Mouse (Mus musculus) heart, embryonic 15.5 days (tissue): ENCODE data around the gene Rap1gap. TPM values are rescaled to one million over a fixed set of nuclear protein-coding genes. Genes with fewer than 3 reads are reported as not detected.

Source experiments
- ATAC-seq: fragments of 200-750 bp; cut with Nextera tagmentation; replicated peaks from 2 replicates; pipeline ENCODE4 v1.8.0; 2017; ENCODE audit warnings: low read depth, moderate TSS enrichment; ENCODE audit not compliant: insufficient number of reproducible peaks, insufficient read depth, low FRiP score
- H3K27ac ChIP-seq: fragments of 300-500 bp; sonication (generic); 2 replicates; pipeline ENCODE4 v1.5.1; 2015; ENCODE audit warnings: mild to moderate bottlenecking, inconsistent platforms
- H3K27me3 ChIP-seq: fragments of 300-500 bp; sonication (generic); 2 replicates; pipeline ENCODE4 v1.6.1; 2015; ENCODE audit warnings: inconsistent platforms
- H3K36me3 ChIP-seq: fragments of 300-500 bp; sonication (generic); 2 replicates; pipeline ENCODE4 v1.6.1; 2015; ENCODE audit warnings: mild to moderate bottlenecking, inconsistent platforms
- H3K4me1 ChIP-seq: fragments of 300-500 bp; sonication (generic); replicated peaks from 2 replicates; pipeline ENCODE4 v1.6.1; 2015; ENCODE audit warnings: inconsistent platforms
- H3K4me2 ChIP-seq: fragments of 300-500 bp; sonication (generic); 2 replicates; pipeline ENCODE4 v1.6.1; 2015; ENCODE audit warnings: inconsistent platforms, mild to moderate bottlenecking, moderate library complexity
- H3K4me3 ChIP-seq: fragments of 300-500 bp; sonication (generic); 2 replicates; pipeline ENCODE4 v1.5.1; 2015; ENCODE audit warnings: mild to moderate bottlenecking, inconsistent platforms
- H3K9ac ChIP-seq: fragments of 300-500 bp; sonication (generic); 2 replicates; pipeline ENCODE4 v1.6.1; 2015; ENCODE audit warnings: mild to moderate bottlenecking, inconsistent platforms
- H3K9me3 ChIP-seq: fragments of 300-500 bp; sonication (generic); replicated peaks from 2 replicates; pipeline ENCODE4 v1.6.1; 2016; ENCODE audit warnings: inconsistent platforms
- WGBS: fragments of 180-500 bp; shearing (Covaris S2); methylation state at CpG from one replicate; pipeline ENCODE4 v1.1.7; 2015; ENCODE audit warnings: mixed read lengths; 5-methylcytosine and 5-hydroxymethylcytosine counted together
- polyA plus RNA-seq: library from polyadenylated mRNA; unstranded; fragments of >200 nt; fragmentation: Nextera tagmentation; extraction: Ambion mirVana; gene quantifications from 2 replicates; pipeline ENCODE4 v1.2.1, GENCODE M21; 2015

The Rap1gap gene
- polyA plus RNA-seq, 1 experiment from 2014 or later = 5.6 TPM

DNA sequence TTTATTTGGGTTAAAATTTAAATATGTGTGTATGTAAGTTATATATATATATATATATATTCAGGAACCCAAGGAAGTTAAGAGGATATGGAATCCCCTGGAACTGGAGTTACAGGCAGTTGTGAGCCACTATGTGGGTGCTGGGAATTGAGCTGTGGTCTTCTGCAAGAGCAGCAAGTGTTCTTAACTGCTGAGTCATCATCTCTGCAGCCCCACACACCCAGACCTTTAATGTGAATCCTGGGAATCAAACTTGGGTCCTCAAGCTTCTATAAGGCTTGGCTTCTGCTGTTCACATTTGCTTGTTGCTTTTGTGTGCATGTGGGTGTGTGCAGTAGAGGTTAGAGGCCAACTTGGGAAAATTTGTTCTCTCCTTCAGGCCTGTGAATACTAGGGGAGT, 18.3 kb upstream of the Rap1gap start:
- no peaks in the 10 kb centered on the region for H3K27me3 ChIP-seq
- H3K27ac ChIP-seq = no peak overlapping the region
- no peaks in the 10 kb centered on the region for H3K4me1 ChIP-seq
- H3K4me2 ChIP-seq = no peak overlapping the region
- ATAC-seq = no peak
- no peak overlapping the region for H3K9ac ChIP-seq
- no peaks in the 10 kb centered on the region for H3K9me3 ChIP-seq
- H3K36me3 ChIP-seq = peaks cover 72% of the 10 kb centered on the region
- no peak overlapping the region for H3K4me3 ChIP-seq

DNA sequence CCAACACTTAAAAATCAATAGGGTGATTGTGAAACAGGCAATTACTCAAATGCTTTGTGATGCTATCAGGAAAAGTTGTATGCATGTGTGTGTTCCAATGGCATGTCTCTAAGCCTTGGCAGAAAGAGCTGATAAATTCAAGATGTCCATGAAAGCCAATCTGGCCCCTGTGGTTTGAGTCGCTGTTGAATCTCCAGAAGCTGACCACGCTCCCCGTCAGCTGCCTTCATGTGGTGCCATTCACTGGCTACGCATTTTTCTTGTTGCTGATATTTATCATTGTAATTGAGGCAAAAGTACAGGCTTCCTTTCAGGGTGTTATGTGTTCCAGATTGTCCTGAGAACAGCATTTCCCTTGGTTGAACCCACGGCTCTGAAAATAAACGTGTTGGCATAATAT, 16.9 kb upstream of the Rap1gap start:
- ATAC-seq = no peak
- WGBS = 82% methylated on average over 6 of the region's 6 CpGs
- H3K27me3 ChIP-seq = no peaks in the 10 kb centered on the region
- H3K4me3 ChIP-seq = no peak overlapping the region
- no peaks in the 10 kb centered on the region for H3K9me3 ChIP-seq
- H3K4me1 ChIP-seq = no peaks in the 10 kb centered on the region
- H3K27ac ChIP-seq = no peak overlapping the region
- H3K4me2 ChIP-seq = no peak overlapping the region
- no peak overlapping the region for H3K9ac ChIP-seq
- peaks cover 77% of the 10 kb centered on the region for H3K36me3 ChIP-seq

DNA sequence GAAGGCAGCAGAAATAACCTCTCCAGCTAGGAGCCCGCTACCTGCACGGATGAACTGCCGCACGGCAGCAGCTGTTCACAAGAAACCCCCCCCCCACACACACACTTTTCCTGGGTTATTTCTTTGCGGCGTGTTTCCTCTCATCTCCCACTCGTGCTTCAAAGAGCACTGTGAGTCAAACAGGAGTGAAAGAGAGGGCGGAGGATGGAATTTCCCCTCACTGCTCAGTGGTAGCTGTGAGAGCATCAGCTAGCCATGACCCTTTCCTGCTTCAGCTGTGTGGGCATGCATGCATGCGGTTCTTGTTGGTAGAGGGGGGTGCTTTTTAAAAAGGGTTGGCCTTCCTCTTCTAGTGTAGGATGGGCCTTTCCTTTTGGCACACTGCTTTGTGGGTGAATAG, 16.3 kb upstream of the Rap1gap start:
- ATAC-seq = no peak
- Histone ChIP-seq H3K4me3 (no peak overlapping the region), H3K4me1 (no peaks in the 10 kb centered on the region), H3K4me2 (no peak overlapping the region), H3K27me3 (no peaks in the 10 kb centered on the region), H3K36me3 (peaks cover 78% of the 10 kb centered on the region), H3K9me3 (no peaks in the 10 kb centered on the region), H3K27ac (no peak overlapping the region), H3K9ac (no peak overlapping the region)
- WGBS = 88% methylated on average over 9 of the region's 9 CpGs

DNA sequence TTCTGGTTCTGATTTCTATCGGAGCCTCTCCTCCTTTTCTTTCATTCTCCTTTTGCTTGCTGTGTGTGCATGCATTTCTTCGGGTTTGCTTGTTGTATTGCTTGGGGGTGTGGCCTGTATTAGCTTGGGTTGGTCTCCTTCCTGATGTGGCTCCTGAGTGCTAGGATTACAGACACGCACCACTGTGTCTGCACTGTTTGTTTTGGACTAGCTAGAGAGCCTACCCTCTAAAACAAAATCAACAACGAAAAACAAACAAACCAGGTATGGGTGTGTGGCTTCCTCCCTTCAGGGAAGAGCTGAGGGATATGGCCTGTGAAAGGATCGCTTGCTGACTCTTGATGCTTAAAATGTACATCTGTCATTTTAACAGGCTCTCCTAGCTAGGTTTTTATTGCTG, 13.6 kb upstream of the Rap1gap start:
- no peak overlapping the region for H3K4me3 ChIP-seq
- H3K27me3 ChIP-seq = no peaks in the 10 kb centered on the region
- no peak overlapping the region for H3K27ac ChIP-seq
- WGBS = 80% methylated on average over 5 of the region's 5 CpGs
- no peak overlapping the region for H3K9ac ChIP-seq
- no peak overlapping the region for H3K4me2 ChIP-seq
- H3K4me1 ChIP-seq = no peaks in the 10 kb centered on the region
- no peak for ATAC-seq
- no peaks in the 10 kb centered on the region for H3K9me3 ChIP-seq
- peaks cover 79% of the 10 kb centered on the region for H3K36me3 ChIP-seq

DNA sequence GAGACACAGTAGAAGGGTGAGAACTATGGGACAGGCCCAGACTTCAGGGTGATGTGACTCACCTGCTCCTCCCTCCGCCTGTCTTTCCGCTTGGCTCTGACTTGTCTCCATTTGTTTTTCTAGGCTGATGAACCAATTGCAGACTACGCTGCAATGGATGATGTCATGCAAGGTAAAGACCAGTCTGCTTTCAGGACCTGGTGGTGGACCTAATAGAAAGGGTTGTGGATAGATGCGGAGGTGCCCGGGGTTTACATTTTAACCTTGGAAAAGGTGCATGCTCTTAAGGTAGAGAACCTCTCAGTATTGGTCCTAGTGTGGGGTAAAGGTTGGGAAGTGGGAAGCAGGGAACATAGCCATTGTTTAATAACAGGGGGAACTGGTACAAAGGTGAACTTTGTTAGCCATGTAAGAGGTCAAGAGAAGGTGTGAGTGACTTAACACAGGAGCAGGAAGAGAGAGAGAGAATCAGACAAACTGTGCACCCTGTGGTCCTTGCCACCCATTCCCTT, 11.6 kb upstream of the Rap1gap start:
- H3K4me2 ChIP-seq = no peak overlapping the region
- WGBS = 87% methylated on average over 5 of the region's 5 CpGs
- no peaks in the 10 kb centered on the region for H3K9me3 ChIP-seq
- ATAC-seq = no peak
- no peaks in the 10 kb centered on the region for H3K4me1 ChIP-seq
- no peaks in the 10 kb centered on the region for H3K27me3 ChIP-seq
- H3K36me3 ChIP-seq = peaks cover 79% of the 10 kb centered on the region
- no peak overlapping the region for H3K27ac ChIP-seq
- H3K9ac ChIP-seq = no peak overlapping the region
- no peak overlapping the region for H3K4me3 ChIP-seq

DNA sequence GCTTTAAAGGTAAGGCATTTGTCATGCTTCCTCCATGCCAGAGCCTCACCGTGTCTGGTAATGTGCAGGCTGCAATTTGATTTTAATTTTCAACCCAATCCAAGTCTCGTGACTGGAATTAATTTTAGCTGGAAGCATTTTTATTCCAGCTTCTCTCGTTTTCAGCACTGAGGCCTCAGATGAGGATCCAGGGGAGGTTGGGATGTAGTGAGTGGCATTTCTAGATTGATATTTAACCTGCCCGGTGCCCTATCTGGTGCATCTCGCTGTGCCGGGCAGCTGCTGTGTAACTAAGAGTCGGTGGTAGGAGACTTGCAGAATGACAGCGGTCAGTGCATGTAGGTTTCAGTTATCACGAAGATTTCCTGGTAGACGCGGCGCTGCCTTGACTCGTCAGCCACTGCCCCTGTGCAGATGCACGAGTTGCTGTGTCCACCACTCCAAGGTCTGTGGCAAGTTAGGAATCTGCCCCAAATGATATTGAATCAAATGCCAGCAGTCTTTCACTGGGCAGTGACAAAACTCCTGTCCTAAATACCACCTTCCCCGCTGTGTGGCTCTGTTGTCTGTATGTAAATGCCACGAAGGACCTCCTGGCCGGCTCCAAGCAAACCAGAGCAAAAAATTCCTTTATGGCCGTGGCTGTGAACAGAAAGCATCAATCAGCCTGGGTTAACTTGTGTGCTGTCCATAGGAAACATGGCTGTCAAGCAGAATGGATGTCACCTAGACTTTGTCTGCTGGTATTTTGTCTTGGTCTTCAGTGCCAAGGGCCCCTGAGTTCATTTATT, 9.1 kb upstream of the Rap1gap start:
- no peaks in the 10 kb centered on the region for H3K27me3 ChIP-seq
- no peak for ATAC-seq
- WGBS = 89% methylated on average over 18 of the region's 18 CpGs
- H3K4me2 ChIP-seq = no peak overlapping the region
- no peaks in the 10 kb centered on the region for H3K9me3 ChIP-seq
- H3K9ac ChIP-seq = no peak overlapping the region
- peaks cover 2% of the 10 kb centered on the region; the same call in 1 of the 2 replicates for H3K4me1 ChIP-seq
- no peak overlapping the region for H3K4me3 ChIP-seq
- no peak overlapping the region for H3K27ac ChIP-seq
- peaks cover 54% of the 10 kb centered on the region for H3K36me3 ChIP-seq

DNA sequence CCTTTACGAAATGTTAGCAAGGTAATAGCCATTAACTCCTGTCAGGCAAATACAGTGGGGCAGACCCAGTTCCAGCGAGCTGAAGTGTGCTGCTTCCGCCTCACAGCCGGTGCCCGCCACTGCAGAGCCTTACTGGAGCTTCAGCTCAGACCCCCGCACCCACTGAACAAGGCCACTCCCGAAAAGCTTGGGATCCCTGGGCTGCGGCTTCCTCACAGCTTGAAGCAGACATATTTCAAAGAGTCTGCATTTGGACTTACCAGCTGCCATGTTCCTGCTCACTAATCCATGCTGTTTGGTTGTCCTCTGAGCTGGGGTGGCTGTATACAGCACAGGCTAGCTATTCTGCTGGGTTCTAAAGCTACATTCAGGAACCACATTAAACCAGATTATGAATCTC, 6.9 kb upstream of the Rap1gap start:
- no peak overlapping the region for H3K9ac ChIP-seq
- H3K4me1 ChIP-seq = peaks cover 9% of the 10 kb centered on the region
- no peak overlapping the region for H3K27ac ChIP-seq
- H3K9me3 ChIP-seq = no peaks in the 10 kb centered on the region
- no peak overlapping the region for H3K4me3 ChIP-seq
- WGBS = 90% methylated on average over 8 of the region's 8 CpGs
- peaks cover 40% of the 10 kb centered on the region for H3K36me3 ChIP-seq
- H3K4me2 ChIP-seq = no peak overlapping the region
- no peak for ATAC-seq
- no peaks in the 10 kb centered on the region for H3K27me3 ChIP-seq

DNA sequence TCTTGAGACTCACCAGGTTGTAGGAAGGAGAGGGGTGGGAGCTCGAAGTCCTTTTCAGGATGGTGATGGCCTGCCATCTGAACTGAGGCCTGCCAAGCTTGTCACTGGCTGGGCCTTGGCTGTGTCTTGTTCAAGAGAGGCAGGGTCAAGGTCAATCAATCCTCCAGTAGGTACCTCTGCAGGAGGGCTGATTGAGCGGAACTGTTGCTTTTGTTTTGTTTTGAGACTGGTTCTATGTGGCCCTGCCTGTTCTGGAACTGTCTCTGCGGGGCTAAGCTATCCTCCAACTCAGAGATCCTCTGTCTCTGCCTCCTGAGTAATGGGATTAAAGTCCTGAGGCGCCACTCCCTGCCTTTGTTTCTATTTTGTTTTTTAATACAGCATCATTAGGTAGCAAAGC, 5.0 kb upstream of the Rap1gap start:
- Histone ChIP-seq H3K4me1 (peaks cover 13% of the 10 kb centered on the region), H3K27ac (no peak overlapping the region), H3K4me3 (no peak overlapping the region), H3K36me3 (peaks cover 27% of the 10 kb centered on the region), H3K9ac (no peak overlapping the region), H3K27me3 (peaks cover 15% of the 10 kb centered on the region), H3K9me3 (no peaks in the 10 kb centered on the region), H3K4me2 (no peak overlapping the region)
- WGBS = 80% methylated on average over 4 of the region's 4 CpGs
- no peak for ATAC-seq

DNA sequence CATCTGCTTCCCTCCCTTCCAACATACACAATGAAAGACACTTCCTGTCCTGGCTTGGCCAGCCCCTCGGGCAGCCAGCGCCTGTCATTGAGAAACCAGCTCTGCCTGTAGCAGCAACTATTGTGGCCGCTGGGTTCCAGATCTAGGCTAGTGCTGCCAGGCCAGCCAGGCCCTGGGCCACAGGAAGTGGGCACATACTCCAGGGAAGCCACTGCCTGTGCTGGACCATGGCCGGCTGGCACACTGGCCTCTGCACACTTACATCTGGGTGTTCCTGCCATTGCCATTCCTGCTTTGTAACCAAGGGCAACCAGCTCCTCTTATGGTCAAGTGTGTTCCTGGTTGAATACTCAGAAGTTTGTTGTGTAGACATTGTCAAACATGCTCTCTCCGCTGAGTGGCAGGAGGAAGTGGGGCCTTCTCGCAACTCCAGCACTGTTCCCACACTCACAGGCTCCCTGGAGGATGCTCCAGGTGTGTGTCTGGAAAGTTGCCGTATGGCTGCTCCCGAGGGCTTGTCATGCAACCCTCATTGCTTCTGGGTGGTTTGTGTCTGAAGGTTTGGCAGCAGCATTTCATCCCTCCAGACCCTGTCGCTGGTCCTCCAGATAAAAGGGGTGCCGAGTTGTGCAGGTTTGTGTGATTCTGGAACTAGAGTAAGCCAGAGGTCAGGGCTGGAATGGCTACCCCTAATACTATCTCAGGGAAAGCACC, 4.0 kb upstream of the Rap1gap start:
- Histone ChIP-seq H3K27ac (0 out of 2 replicates have a peak overlapping the region, but pooled peaks have one; percentile 33), H3K9ac (no peak overlapping the region), H3K27me3 (peaks cover 25% of the 10 kb centered on the region), H3K4me3 (no peak overlapping the region), H3K9me3 (no peaks in the 10 kb centered on the region), H3K36me3 (peaks cover 17% of the 10 kb centered on the region), H3K4me1 (peaks cover 19% of the 10 kb centered on the region), H3K4me2 (no peak overlapping the region)
- no peak for ATAC-seq
- WGBS = 60% methylated on average over 10 of the region's 10 CpGs

DNA sequence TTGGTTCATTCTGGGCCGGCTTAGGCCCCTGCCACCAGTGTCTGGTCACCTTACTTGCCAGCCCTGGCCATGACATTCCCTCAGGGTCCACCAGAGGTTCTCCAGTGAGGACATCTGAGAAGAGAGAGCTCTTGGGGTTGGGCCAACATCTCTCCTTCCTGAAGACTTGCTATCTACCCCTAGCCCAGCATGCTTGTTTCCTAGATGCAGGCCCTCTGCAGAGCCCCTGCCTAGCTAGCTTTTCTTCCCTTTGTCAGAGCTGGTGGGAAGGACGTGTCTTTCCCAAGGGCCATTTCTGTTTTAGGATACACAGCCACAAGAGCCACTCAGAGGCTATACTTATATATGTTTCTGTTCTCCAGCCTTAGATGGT, 3.5 kb upstream of the Rap1gap start:
- no peak for ATAC-seq
- no peak overlapping the region for H3K27ac ChIP-seq

DNA sequence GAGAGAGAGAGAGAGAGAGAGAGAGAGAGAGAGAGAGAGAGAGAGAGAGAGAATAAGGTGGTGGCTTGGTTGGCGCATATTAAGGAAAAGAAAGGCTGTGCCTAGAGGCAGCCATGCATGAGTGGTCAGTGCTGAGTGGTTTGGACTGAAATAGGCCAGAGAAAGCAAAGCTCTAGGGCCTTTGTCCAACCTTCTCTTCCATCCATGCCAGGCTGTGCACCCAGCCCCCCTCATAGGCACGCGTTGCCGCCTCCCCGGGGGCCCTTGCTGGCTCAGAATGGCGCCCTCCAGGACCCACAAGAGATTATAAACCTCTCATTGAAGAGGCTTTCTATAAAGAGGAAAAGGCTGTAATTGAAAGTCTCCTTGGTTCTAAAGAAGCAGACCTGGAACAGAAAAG, 3.0 kb upstream of the Rap1gap start:
- Histone ChIP-seq H3K27me3 (peaks cover 34% of the 10 kb centered on the region), H3K4me3 (no peak overlapping the region), H3K9ac (no peak overlapping the region), H3K27ac (no peak overlapping the region), H3K4me1 (peaks cover 19% of the 10 kb centered on the region), H3K36me3 (peaks cover 6% of the 10 kb centered on the region), H3K9me3 (no peaks in the 10 kb centered on the region), H3K4me2 (no peak overlapping the region)
- 89% methylated on average over 5 of the region's 6 CpGs for WGBS
- ATAC-seq = no peak

More for the DNA sequence above, 3.5 kb upstream of the Rap1gap start:
- no peaks in the 10 kb centered on the region for H3K9me3 ChIP-seq
- H3K4me3 ChIP-seq = no peak overlapping the region
- no peak overlapping the region for H3K9ac ChIP-seq
- peaks cover 30% of the 10 kb centered on the region for H3K27me3 ChIP-seq
- peaks cover 19% of the 10 kb centered on the region for H3K4me1 ChIP-seq
- WGBS = 44% methylated on average over 2 of the region's 2 CpGs
- no peak overlapping the region for H3K4me2 ChIP-seq
- peaks cover 11% of the 10 kb centered on the region for H3K36me3 ChIP-seq
